Mouse (Mus musculus): ENCODE measurements around the gene Rgl3.

DNA sequence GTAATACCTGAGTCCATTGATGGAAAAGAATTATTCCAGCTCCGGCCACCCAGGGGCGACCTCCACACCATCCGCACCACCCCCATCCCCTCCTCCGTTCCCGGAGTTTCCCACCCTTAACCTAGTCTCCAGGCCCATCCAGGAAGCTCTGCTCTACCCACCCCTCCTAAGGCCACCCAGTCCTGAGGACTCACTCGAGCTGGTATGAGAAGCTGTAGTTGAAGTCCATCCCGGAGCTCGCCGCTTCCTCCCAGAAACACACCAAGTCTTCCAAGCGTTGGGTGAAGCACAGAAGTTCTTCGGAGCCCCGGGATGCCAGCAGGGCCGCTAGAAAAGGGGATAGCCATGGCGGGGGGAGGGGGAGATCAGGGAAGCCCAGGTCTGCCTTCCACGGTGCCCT, 27.2 kb downstream of the Rgl3 start:
- TF ChIP-seq CTCF (IDR thresholded peaks at IDR 0.05; ENCODE audit: control insufficient read depth, insufficient read depth, insufficient replicate concordance, low read depth, low read length), result no peak
- no peak for TF ChIP-seq POLR2A (IDR thresholded peaks at IDR 0.05; ENCODE audit: control insufficient read depth, low read depth, low read length)

All from testis, adult 2 months (tissue).